Mouse (Mus musculus) sigmoid colon, adult 10 weeks (tissue): ENCODE results near the gene Rbm12. TPM values are rescaled to one million over a fixed set of nuclear protein-coding genes. Genes with fewer than 3 reads are reported as not detected.

Source experiments
- polyA plus RNA-seq: library from polyadenylated mRNA; stranded (reverse); fragments of 350-450 nt; fragmentation: Illumina TruSeq; extraction: RNeasy Lipid Tissue Mini Kit (QIAGEN cat#74804); gene quantifications from one replicate; pipeline ENCODE4 v1.2.3, GENCODE M21; 2014; ENCODE audit warnings: low read depth, low replicate concordance

Rbm12 gene
- 21.5 TPM for polyA plus RNA-seq

DNA sequence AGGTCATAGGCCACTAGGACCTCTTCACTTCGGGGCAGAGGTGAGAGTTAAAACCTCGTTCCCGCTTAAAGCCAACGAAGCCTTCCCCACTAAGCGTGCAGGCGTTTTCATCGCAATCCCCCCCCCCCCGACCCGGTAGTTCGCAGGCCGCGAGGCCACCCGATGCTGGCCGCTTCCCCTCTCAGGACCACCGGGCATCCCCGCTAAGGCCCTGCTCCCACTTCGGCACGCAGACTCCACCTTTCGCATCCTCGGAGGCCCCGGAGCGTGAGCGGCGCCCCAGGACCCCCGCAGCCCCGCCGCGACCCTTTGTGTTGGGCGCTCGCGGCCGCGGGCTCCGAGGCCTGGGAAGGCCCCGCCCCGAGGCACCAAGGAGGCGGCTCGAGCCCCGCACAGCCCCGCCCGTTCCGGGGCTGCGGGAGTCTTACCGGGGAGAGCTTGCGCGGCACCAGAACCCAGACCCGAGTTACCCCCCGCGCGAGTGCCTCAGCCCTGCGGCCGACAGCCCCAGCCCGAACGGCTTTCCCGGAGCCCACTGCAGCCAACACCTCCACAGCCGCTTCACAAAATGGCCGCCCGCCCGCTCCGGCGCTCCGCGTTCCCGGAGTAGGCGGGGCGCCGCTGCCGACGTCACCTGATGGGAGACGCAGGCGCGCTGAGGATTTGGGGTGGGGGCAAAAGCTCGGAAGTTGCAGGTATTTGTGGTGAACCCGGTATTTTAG lies at the start of gene Rbm12, which contains the start of gene Cpne1:
Gene Rbm12 (minus strand): TSS at position 621 of the 722 bp plus-strand sequence.
Gene Cpne1 (minus strand): TSS at position 608 of the 722 bp plus-strand sequence.

DNA sequence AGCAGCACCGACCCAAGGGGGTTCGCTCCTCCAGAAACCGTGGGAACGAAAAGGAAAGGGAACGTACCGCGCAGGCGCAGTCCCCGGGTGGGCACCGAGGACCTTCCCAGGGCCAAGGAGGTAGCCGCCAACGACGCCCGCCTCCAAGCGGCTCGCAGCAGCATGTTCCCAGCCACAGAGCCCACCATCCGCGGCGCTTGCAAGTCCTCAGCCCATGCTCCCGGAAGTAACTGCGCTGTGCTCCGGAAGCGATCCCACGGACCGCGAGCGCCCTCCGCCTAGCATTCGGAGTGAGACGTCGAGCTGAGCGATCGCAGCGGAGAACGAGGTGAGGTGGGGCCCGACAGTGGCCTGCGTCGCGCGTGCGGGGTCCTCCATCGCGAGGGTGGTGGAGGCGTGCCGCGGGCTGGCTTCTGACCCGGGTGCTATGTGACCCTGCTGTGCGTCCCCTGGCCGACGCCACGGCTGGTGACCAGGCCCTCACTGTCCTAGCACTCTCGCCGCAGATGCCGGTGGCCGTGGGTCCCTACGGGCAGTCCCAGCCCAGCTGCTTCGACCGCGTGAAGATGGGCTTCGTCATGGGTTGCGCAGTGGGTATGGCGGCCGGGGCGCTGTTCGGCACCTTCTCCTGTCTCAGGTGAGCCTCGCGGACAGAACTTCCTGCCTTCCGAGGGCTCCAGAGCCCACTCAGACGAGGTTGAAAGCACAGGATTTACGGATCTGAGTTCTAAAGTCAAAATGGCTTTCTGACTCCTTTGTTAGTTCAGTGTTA lies 32.4 kb upstream of the Rbm12 start, which contains the start of the genes Romo1 and Nfs1:
Gene Romo1 (plus strand): TSS at position 87 of the 772 bp plus-strand sequence.
Gene Nfs1 (minus strand): TSS at position 234 of the 772 bp plus-strand sequence.

DNA sequence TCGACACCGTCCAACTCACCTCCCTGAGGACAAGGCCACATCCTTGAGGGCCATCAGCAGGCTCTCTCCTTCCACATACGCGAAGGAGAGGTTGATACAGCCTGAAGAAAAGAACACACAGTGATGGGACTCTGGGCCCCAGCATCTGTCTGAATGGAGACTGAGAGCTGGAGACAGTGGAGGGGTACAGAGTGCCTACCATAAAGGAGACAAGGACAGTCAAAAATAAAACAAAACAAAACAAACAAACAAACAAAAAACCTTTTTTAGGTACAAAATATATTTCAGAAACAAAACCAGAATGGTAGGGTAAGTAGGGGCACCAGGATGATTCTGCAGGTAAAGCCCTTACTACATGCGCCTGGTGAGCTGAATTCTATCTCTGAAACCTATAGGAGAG lies 15.2 kb upstream of the Rbm12 start, which contains the start of gene Gm28036:
Gene Gm28036 (minus strand): TSS at position 101 of the 400 bp plus-strand sequence.

DNA sequence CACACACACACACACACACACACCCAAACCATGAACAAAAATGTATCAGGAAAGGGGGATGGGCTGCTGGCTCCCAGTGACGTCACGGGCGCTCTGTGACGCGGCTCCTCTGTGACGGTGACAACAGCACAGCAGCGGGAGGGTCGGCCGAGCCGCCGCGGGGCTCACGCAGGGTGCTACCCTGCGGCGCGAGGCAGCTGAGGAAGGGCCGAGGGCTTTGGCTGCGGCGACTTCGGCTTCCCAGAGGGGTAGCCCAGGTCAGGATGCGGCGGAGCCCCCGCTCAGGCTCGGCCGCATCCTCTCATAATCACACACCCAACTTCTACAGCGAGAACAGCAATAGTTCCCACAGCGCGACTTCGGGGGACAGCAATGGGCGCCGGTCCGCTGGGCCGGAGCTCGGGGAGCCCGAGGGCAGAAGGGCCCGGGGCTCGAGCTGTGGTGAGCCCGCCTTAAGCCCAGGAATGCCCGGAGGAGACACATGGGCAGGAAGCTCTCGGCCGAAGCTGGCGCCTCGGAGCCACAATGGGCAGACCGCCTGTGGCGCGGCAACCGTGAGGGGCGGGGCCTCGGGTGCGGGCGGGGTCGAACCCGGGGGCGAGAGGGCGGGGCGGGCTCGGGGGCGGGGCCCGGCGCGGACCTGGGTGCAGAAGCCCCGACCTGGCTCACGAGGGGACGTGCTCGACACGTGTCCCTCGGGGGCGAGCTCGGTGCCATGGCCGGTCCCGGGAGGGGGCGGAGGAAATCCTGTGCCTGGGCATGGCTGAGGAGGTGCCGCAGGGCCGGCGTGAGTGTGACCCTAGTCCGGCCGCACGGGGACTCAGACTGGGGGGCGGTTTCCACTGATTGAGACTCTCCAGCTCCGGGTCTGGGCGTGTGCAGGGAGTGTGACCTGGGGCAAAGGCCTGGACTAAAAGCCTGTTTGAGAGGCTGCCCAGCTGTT lies 46.4 kb downstream of the Rbm12 start, which contains the start of gene Spag4:
Gene Spag4 (plus strand): TSS at position 77 of the 943 bp plus-strand sequence.

DNA sequence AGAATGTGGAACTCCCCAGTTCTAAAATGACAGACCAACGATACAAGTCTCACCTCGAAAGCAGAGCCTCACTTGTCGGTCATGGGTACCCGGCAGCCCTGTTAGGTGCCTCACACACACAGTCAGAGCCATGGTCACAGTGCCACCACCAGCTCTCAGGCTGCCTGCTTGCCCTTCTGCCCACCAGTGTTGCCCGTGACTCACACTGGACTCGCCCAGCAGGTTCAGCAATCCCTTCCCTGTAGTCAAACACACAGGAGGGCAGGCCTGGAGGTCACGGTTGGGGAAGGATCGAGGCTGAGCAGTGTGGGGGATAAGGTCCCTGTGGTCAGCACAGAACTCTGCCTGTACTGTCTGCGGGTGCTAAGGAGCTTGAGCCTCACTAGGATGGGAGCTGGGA lies 59.0 kb downstream of the Rbm12 start, which contains the start of gene Fer1l4:
Gene Fer1l4 (minus strand): TSS at position 132 of the 400 bp plus-strand sequence.

Other genes with a start within 250 kb of the Rbm12 start
- 40.9 TPM for gene Uqcc1, start 181.7 kb downstream of the Rbm12 start, polyA plus RNA-seq
- gene Gm15557, start 171.2 kb downstream of the Rbm12 start, polyA plus RNA-seq = not detected
- not detected for gene Gdf5, start 166.6 kb downstream of the Rbm12 start, polyA plus RNA-seq
- 1.5 TPM for gene Cep250, start 155.5 kb downstream of the Rbm12 start, polyA plus RNA-seq
- gene 6430550D23Rik, start 104.0 kb downstream of the Rbm12 start, polyA plus RNA-seq = 2.8 TPM
- gene Ergic3, start 103.9 kb downstream of the Rbm12 start, polyA plus RNA-seq = 13.5 TPM
- not detected for gene Fer1l4, start 59.0 kb downstream of the Rbm12 start, polyA plus RNA-seq
- not detected for gene Spag4, start 46.8 kb downstream of the Rbm12 start, polyA plus RNA-seq
- gene Cpne1, start within 50 bp of the Rbm12 start, polyA plus RNA-seq = 49.2 TPM
- gene Gm28036, start 15.1 kb upstream of the Rbm12 start, polyA plus RNA-seq = 14.9 TPM
- gene Romo1, start 32.1 kb upstream of the Rbm12 start, polyA plus RNA-seq = 1.3 TPM
- 62.9 TPM for gene Nfs1, start 32.2 kb upstream of the Rbm12 start, polyA plus RNA-seq
- gene Rbm39, start 68.3 kb upstream of the Rbm12 start, polyA plus RNA-seq = 1,044 TPM
- 19.2 TPM for gene Phf20, start 84.5 kb upstream of the Rbm12 start, polyA plus RNA-seq
- gene Cnbd2, start 200.3 kb upstream of the Rbm12 start, polyA plus RNA-seq = 1.8 TPM
- gene Scand1, start 200.7 kb upstream of the Rbm12 start, polyA plus RNA-seq = not detected